Mouse (Mus musculus) neural tube, embryonic 11.5 days (tissue): Measurements from ENCODE around the gene Ddrgk1. TPM values are rescaled to one million over a fixed set of nuclear protein-coding genes. Genes with fewer than 3 reads are reported as not detected.
A peak's percentile ranks its signal among the peaks of the same experiment; 100 is the strongest.

Experiments used
- ATAC-seq: fragments of 200-750 bp; cut with Nextera tagmentation; 2 replicates; pipeline ENCODE4 v1.8.0; 2017; ENCODE audit warnings: moderate number of reproducible peaks, mild to moderate bottlenecking, moderate TSS enrichment, moderate library complexity; ENCODE audit not compliant: insufficient read depth, low FRiP score, low TSS enrichment
- DNase-seq: peaks from one replicate; pipeline ENCODE4 v3.0.0-alpha.2; 2015; ENCODE audit warnings: low spot score
- H3K27ac ChIP-seq: fragments of 300-500 bp; sonication (generic); 2 replicates; pipeline ENCODE4 v1.5.1; 2014; ENCODE audit warnings: low read depth, mild to moderate bottlenecking, low read length
- H3K27me3 ChIP-seq: fragments of 300-500 bp; sonication (generic); 2 replicates; pipeline ENCODE4 v1.6.1; 2014; ENCODE audit warnings: mild to moderate bottlenecking, low read length, mixed read lengths; ENCODE audit not compliant: control insufficient read depth, insufficient read depth
- H3K36me3 ChIP-seq: fragments of 300-500 bp; sonication (generic); 2 replicates; pipeline ENCODE4 v1.6.1; 2014; ENCODE audit warnings: mild to moderate bottlenecking, low read length, moderate library complexity, mixed read lengths; ENCODE audit not compliant: control insufficient read depth, insufficient read depth
- H3K4me1 ChIP-seq: fragments of 300-500 bp; sonication (generic); 2 replicates; pipeline ENCODE4 v1.6.1; 2014; ENCODE audit warnings: low read length, mixed read lengths; ENCODE audit not compliant: control insufficient read depth, insufficient read depth
- H3K4me2 ChIP-seq: fragments of 300-500 bp; sonication (generic); 2 replicates; pipeline ENCODE4 v1.6.1; 2014; ENCODE audit warnings: low read depth, mild to moderate bottlenecking, moderate library complexity
- H3K4me3 ChIP-seq: fragments of 300-500 bp; sonication (generic); 2 replicates; pipeline ENCODE4 v1.5.1; 2014; ENCODE audit warnings: low read depth, low read length
- H3K9ac ChIP-seq: fragments of 300-500 bp; sonication (generic); 2 replicates; pipeline ENCODE4 v1.6.1; 2014; ENCODE audit warnings: mild to moderate bottlenecking, low read length
- H3K9me3 ChIP-seq: fragments of 300-500 bp; sonication (generic); 2 replicates; pipeline ENCODE4 v1.6.1; 2016; ENCODE audit warnings: low read length; ENCODE audit not compliant: control insufficient read depth
- WGBS: fragments of 180-500 bp; shearing (Covaris S2); extraction: QIAGEN DNeasy Blood & Tissue Kit; methylation state at CpG from one replicate; pipeline ENCODE4 v1.1.7; 2014; 5-methylcytosine and 5-hydroxymethylcytosine counted together
- polyA plus RNA-seq: library from polyadenylated mRNA; unstranded; fragments of >200 nt; fragmentation: Nextera tagmentation; extraction: Ambion mirVana; gene quantifications from 2 replicates; pipeline ENCODE4 v1.2.1, GENCODE M21; 2014

The Ddrgk1 gene
- polyA plus RNA-seq, 1 experiment from 2014 or later, result 44.8 TPM

- peaks cover 19% of the 10 kb centered on the region for H3K4me1 ChIP-seq
These were observed 32.0 kb downstream of the Ddrgk1 start for GRCm38 (mm10) chr2:130632416-130632815.

GRCm38 (mm10) chr2:130629839-130630203 lies 34.6 kb downstream of the Ddrgk1 start, which contains the start of the genes Fastkd5 and Ubox5:
TSS of gene Fastkd5 (minus strand) at chr2:130630027.
TSS of gene Ubox5 (minus strand) at chr2:130630038.
- no peak within 1 kb of the TSS for H3K27ac ChIP-seq
- ATAC-seq, result peak; percentile 82
- peak within 1 kb of the TSS; percentile 76 for H3K4me2 ChIP-seq
- WGBS, result under 1% methylated on average over 25 of the region's 25 CpGs
- H3K4me3 ChIP-seq, result peak within 1 kb of the TSS; percentile 96
- H3K9ac ChIP-seq, result peak within 1 kb of the TSS; percentile 92
- no peaks in the 10 kb centered on the region for H3K9me3 ChIP-seq
- H3K27me3 ChIP-seq, result peaks cover 10% of the 10 kb centered on the region
- 0 out of 2 replicates have a peak, but pooled peaks cover 2% of the 10 kb centered on the region for H3K36me3 ChIP-seq
- peak; percentile 87 for DNase-seq
- H3K4me1 ChIP-seq, result peaks cover 12% of the 10 kb centered on the region; the same call in 1 of the 2 replicates

More at GRCm38 (mm10) chr2:130632416-130632815, 32.0 kb downstream of the Ddrgk1 start:
- Histone ChIP-seq H3K27ac (no peak overlapping the region), H3K36me3 (no peaks in the 10 kb centered on the region), H3K4me3 (no peak overlapping the region), H3K9ac (no peak overlapping the region), H3K4me2 (no peak overlapping the region), H3K27me3 (peaks cover 35% of the 10 kb centered on the region), H3K9me3 (no peaks in the 10 kb centered on the region)
- WGBS, result 82% methylated on average over 1 of the region's 1 CpGs
- no peak for DNase-seq
- no peak for ATAC-seq

DNA sequence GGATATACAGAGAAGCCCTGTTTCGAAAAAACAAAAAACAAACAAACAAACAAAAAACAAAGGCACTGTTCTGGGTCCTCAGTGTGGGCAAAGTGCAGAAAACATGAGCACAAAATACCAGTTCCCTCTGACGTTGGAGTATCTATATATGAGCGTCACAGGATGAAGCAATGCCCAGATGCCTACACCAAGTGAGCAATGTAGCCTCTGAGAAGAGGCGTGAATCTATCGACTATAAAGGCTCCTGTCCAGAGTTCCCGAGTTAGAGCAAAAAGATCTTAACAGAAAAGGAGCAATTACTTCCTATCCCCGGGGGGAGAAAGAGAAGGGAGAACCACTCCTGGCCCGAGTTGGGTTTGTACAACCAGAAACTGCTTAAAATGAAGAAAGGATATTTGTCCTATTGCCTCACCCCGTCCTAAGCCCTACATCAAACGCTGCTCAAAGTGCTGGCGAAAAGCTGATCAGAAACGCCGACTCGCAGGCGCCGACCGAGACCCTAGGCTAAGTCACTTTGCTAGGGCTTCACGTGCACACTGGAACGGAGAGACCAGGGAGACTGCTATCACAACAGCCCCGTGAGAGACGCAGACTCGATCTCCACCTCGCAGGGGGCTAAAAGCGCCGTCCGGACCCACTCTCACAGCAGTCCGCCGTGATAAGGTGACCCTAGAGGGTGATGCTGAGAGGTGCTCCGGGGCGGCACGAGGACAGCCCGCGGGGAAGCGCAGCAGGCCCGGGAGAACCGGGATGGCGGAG lies 35.2 kb downstream of the Ddrgk1 start:
- Histone ChIP-seq H3K4me2 (peak overlapping the region; percentile 76), H3K4me1 (peaks cover 7% of the 10 kb centered on the region; the same call in 1 of the 2 replicates), H3K36me3 (0 out of 2 replicates have a peak, but pooled peaks cover 2% of the 10 kb centered on the region), H3K4me3 (peak overlapping the region; percentile 96), H3K9me3 (no peaks in the 10 kb centered on the region), H3K27ac (no peak overlapping the region), H3K9ac (peak overlapping the region; percentile 92), H3K27me3 (peaks cover 5% of the 10 kb centered on the region; the same call in 1 of the 2 replicates)
- ATAC-seq (peak; percentile 45), DNase-seq (no peak)
- WGBS, result 3% methylated on average over 37 of the region's 37 CpGs

- Histone ChIP-seq H3K4me2 (no peak overlapping the region), H3K9ac (no peak overlapping the region), H3K9me3 (no peaks in the 10 kb centered on the region), H3K4me3 (no peak overlapping the region), H3K27ac (no peak overlapping the region), H3K4me1 (peaks cover 4% of the 10 kb centered on the region; the same call in 1 of the 2 replicates), H3K36me3 (0 out of 2 replicates have a peak, but pooled peaks cover 2% of the 10 kb centered on the region), H3K27me3 (no peaks in the 10 kb centered on the region)
- no peak for ATAC-seq
- DNase-seq, result no peak
- 64% methylated on average over 3 of the region's 3 CpGs for WGBS
These were observed 36.0 kb downstream of the Ddrgk1 start for GRCm38 (mm10) chr2:130628424-130628823.

GRCm38 (mm10) chr2:130618972-130619371 lies 45.5 kb downstream of the Ddrgk1 start:
- Histone ChIP-seq H3K4me3 (no peak overlapping the region), H3K9me3 (no peaks in the 10 kb centered on the region), H3K27me3 (no peaks in the 10 kb centered on the region), H3K4me1 (no peaks in the 10 kb centered on the region), H3K9ac (no peak overlapping the region), H3K27ac (no peak overlapping the region), H3K36me3 (peaks cover 8% of the 10 kb centered on the region), H3K4me2 (no peak overlapping the region)
- 94% methylated on average over 7 of the region's 7 CpGs for WGBS
- DNase-seq (no peak), ATAC-seq (no peak)

- no peaks in the 10 kb centered on the region for H3K9me3 ChIP-seq
- no peak for DNase-seq
- H3K27me3 ChIP-seq, result no peaks in the 10 kb centered on the region
- ATAC-seq, result no peak
- H3K4me2 ChIP-seq, result no peak overlapping the region
- H3K27ac ChIP-seq, result no peak overlapping the region
- no peaks in the 10 kb centered on the region for H3K4me1 ChIP-seq
- peaks cover 8% of the 10 kb centered on the region for H3K36me3 ChIP-seq
- WGBS, result 72% methylated on average over 3 of the region's 3 CpGs
- no peak overlapping the region for H3K4me3 ChIP-seq
- H3K9ac ChIP-seq, result no peak overlapping the region
These were observed 51.4 kb downstream of the Ddrgk1 start for GRCm38 (mm10) chr2:130613091-130613490.

Other genes with a start within 250 kb of the Ddrgk1 start
- 77.7 and 85.7 TPM in 2 replicates for gene Vps16, start 240.3 kb downstream of the Ddrgk1 start, polyA plus RNA-seq
- gene Pced1a, start 240.0 kb downstream of the Ddrgk1 start, polyA plus RNA-seq, result 7.7 and 9.0 TPM in 2 replicates
- 103 and 105 TPM in 2 replicates for gene Ptpra, start 214.4 kb downstream of the Ddrgk1 start, polyA plus RNA-seq
- 77.0 and 85.8 TPM in 2 replicates for gene Mrps26, start 100.9 kb downstream of the Ddrgk1 start, polyA plus RNA-seq
- gene Oxt, start 88.5 kb downstream of the Ddrgk1 start, polyA plus RNA-seq, result 0.48 TPM in 1 of 2 replicates, not detected in the other
- gene Avp, start 82.1 kb downstream of the Ddrgk1 start, polyA plus RNA-seq, result not detected in 2 replicates
- 20.4 and 21.8 TPM in 2 replicates for gene Fastkd5, start 34.6 kb downstream of the Ddrgk1 start, polyA plus RNA-seq
- 19.1 and 21.6 TPM in 2 replicates for gene Ubox5, start 34.6 kb downstream of the Ddrgk1 start, polyA plus RNA-seq
- 0.84 and 1.1 TPM in 2 replicates for gene Lzts3, start 21.9 kb downstream of the Ddrgk1 start, polyA plus RNA-seq
- gene Itpa, start 3.0 kb upstream of the Ddrgk1 start, polyA plus RNA-seq, result 143 and 144 TPM in 2 replicates
- gene Slc4a11, start 32.9 kb upstream of the Ddrgk1 start, polyA plus RNA-seq, result 0.32 and 0.52 TPM in 2 replicates
- gene 4930402H24Rik, start 241.7 kb upstream of the Ddrgk1 start, polyA plus RNA-seq, result 61.6 and 63.2 TPM in 2 replicates
- 10.8 and 11.5 TPM in 2 replicates for gene Atrn, start 241.8 kb upstream of the Ddrgk1 start, polyA plus RNA-seq